Mouse (Mus musculus) stomach, postnatal 0 days (tissue): ENCODE data around the gene Slc7a15.

Experiments
- CTCF ChIP-seq: IDR thresholded peaks from 2 replicates; pipeline ENCODE4 v1.5.1; 2016; ENCODE audit warnings: antibody characterized with exemption, low read depth, mild to moderate bottlenecking, moderate library complexity
- EP300 ChIP-seq: optimal IDR thresholded peaks from 2 replicates; pipeline ENCODE3; 2016; ENCODE audit warnings: antibody characterized with exemption

GRCm38 (mm10) chr12:8636945-8637344 is 38.1 kb upstream of the Slc7a15 start:
- TF ChIP-seq EP300 (no peak), CTCF (no peak)
